Mouse (Mus musculus) lung, adult 18-20 months (tissue): Measurements from ENCODE around the gene Reep6.
A peak's percentile ranks its signal among the peaks of the same experiment; 100 is the strongest.

ENCODE experiments used
- DNase-seq, 2 experiments: peaks; one replicate each; pipeline ENCODE4 v3.0.0; 2022; ENCODE audit warnings: mixed read lengths in 2 of 2

The Reep6 gene

GRCm38 (mm10) chr10:80329273-80330081 is at the start of gene Reep6, which contains the start of gene Pcsk4:
Gene Reep6 (plus strand): TSS chr10:80329953.
Gene Pcsk4 (minus strand): TSS chr10:80329498.
- peak; percentile 98 to 99 for DNase-seq

DNA sequence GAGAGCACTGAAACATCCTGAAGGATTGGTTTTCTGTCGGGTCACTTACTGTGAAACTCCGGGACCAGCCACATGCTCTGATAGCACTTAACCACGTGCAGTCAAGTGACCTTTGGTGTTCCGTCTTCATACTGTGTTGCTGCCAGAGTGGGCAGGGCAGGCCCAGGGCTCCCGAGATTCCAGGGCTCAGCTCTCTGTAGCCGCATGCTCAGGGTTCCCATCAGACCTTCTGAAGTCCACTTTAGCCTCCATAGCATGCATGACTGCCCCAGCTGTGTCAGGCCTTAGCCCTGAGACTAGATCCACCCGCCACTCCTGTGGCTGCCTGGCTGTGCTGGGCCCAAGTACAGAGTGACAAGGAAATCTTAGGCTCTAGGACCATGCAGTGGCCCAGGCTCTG is 48.4 kb upstream of the Reep6 start:
- DNase-seq, result peak; percentile 59 to 75

GRCm38 (mm10) chr10:80281921-80282371 is 47.8 kb upstream of the Reep6 start:
- DNase-seq, result peak; percentile 79 to 88

DNA sequence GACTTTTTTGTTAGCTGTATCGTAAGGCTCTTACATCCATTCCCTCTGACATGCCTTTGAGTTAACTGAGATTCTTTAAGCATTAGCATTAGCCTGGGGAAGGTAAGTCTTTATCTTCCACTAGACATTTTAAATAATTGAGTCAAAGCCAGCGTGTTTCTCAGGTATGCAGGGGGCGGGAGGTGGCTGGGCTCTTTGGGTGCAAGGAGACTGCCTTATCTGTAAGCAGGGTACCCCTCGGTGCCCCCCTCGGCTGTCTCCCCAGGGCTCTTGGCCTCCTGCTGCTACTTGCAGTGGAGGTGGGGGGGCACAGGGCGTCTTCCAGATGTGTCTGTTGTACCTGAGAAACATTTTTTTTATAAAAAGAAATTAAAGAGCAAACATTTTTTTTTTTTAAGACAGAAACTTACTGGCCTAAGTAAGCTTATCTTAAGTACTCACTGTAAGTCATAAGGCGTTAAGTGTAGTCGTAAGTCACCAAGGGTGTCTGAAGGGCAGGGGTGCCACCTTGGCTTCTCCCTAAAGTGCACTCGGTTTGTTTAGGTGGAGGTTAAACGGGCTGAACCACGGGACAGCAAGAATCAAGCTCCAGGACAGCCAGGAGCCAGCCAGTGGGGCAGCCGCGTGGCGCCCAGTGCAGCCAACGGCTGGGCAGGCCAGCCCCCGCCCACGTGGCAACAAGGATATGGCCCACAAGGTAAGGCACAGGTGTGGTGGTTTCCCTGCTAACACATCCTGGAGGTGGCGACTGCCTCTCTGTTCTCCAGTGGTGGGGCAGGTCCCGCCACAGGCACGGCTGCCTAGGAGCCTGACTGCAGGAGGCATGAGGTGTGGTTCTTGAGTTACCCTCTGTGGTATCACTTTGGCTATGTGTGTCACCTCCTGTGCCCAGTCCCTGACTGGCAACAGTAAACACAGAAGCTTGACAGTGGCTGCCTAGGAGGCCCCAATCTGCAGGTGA is 47.0 kb upstream of the Reep6 start:
- peak; percentile 61 to 76 for DNase-seq

GRCm38 (mm10) chr10:80285222-80286070 is 44.3 kb upstream of the Reep6 start:
- DNase-seq, result no peak

DNA sequence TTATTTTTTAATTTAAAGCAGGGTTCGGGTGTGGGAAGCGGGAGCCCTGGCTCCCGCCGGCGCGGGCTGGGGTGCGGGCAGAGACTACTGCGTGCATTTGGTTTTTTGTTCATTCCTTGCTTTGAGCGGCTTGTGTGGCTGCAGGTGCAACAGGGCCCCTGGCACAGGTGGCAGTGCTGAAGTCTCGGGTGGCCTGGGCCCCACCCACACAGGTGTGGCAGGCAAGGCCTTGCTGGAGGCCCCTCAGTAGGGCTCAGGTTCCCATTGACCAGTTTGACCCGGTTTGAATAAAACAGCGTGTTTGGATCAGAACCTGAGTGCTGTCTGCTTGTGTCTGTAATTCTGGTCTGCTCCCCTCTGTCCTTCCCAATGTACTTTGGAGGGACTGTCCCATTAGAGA is 41.7 kb upstream of the Reep6 start:
- no peak for DNase-seq

- DNase-seq, result no peak
These were observed 41.1 kb upstream of the Reep6 start for GRCm38 (mm10) chr10:80288657-80289056.

- peak; percentile 94 to 96 for DNase-seq
These were observed 37.3 kb upstream of the Reep6 start, which contains the start of gene Rps15 for GRCm38 (mm10) chr10:80292251-80293146. Gene Rps15 (plus strand): TSS chr10:80292453.

DNA sequence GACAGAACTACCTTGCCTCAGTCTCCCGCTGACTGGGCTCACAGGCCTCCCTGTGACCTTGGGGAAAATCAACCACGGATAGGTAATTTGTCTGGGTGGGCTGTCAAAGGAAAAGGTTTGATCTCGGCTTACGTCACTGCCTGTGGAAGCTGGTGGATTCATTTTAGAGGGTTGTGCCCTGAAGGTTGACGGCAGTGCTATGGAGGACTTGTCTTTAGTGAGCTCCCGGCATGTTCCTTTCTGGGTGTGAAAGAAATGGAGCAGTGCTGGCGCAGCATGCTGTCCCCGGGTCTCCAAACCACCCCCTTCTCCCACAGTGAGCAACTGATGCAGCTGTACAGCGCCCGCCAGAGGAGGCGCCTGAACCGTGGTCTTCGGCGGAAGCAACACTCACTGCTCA is 36.4 kb upstream of the Reep6 start:
- no peak for DNase-seq

DNA sequence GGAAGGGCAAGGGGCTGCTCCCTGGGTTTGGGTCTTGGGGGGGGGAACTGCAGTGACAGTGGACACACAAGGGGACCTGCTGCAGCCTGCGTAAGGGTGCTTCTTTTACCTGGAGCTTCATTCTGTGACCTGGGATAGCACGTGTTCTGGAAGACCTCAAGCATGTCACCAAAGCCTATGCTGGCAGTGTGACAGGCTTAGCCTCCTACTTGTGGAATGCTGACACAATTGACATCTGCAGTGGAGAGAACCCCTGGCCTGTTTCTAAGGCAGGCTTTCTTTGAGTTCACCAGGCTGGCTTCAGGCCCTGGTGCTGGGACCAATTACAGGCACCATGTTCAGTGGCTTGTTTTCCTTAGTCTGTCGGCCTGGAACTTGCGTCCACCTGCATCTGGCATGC is 35.4 kb upstream of the Reep6 start:
- no peak for DNase-seq

DNA sequence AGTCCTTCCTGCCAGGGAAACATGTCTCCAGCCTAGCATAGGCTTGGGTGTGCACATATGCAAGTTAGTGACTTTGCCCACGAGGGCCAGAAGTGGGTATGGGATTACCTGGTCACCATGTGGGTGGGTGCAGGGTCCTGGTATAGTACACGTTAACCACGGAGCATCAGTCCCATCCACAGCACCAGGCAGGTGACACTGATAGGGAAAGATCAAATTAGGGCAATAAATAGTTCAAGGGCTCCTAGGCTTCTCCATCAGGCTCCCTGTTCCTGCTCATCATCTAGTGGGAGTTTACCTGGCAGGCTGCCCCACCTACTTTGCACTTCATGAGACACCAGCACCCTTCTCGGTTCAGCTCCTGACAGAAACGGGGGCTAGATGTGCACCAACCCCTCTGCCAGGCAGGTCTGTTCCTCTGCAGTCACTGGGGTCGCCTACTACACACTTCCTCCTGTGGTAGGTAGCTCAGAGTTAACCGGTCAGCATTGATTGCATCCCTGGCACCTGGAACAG is 34.9 kb upstream of the Reep6 start:
- DNase-seq, result no peak

- DNase-seq, result peak; percentile 69 to 71
These were observed 33.9 kb upstream of the Reep6 start, which contains the start of gene Apc2 for GRCm38 (mm10) chr10:80295618-80296425. Gene Apc2 (plus strand): TSS chr10:80295977.

- DNase-seq, result no peak
These were observed 32.9 kb upstream of the Reep6 start for GRCm38 (mm10) chr10:80296824-80297223.

DNA sequence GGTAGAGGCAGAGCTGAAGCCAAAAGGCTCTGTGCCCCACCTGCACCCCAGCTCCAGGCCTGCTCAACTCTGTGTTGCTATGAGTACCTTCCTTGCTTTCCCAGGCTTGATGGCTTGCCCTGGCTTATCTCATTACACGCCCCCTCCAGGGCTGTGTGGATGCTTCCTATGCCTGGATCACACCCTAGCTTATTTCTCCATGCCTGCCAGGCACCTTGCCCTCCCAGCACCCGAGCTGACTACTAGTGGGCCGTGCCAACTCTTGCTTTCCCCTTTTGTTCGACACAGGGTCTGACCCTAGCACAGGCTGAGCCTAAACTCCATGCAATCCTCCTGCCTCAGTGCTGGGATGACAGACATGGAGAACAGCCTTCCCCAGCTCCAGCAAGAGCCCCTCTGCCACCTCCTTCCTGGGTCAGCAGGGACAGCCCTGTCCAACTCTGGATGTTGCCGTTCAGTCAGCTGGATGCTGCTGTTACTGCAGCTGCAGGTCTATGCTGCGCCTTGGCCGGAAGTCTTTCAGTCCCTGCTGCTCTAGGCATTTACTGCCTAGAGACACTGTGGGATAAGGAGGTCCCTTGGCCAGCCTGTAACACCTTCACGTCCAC is 32.1 kb upstream of the Reep6 start:
- DNase-seq, result no peak

DNA sequence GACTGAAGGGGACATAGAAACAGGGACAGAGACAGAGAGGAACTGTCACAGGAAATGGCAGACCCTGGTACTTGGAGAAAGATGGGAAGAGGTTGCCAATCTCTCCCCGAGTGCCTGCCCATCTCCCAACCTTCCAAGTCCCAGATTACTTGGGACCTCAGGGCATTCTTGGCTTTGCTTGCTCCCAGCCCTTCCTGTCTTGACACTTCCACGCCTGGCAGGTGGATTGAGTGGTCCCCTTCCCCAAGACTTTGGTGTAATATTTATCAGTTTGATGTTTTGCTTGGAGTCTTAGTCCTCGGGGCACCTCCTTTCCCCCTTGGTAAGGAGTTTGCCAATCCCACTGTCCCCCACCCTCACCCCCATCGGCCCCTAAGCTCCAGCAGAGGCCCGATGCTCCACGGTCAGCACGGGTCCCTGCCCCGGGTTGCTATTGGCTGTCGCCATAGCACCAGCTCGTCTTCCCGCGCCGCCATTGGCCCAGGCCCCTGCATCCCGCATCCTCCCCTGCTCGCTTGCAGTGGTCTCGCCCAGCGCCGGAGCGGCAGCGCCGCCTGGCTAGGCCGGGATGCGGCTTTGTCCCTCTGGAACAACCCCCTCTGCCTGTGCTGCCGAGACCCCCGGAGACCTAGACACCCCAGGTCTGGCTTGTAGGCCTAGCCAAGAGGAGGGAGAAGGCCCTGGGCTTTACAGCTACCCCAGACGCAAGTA is 31.0 kb upstream of the Reep6 start:
- DNase-seq, result no peak

GRCm38 (mm10) chr10:80299301-80299700 is 30.5 kb upstream of the Reep6 start:
- no peak for DNase-seq

DNA sequence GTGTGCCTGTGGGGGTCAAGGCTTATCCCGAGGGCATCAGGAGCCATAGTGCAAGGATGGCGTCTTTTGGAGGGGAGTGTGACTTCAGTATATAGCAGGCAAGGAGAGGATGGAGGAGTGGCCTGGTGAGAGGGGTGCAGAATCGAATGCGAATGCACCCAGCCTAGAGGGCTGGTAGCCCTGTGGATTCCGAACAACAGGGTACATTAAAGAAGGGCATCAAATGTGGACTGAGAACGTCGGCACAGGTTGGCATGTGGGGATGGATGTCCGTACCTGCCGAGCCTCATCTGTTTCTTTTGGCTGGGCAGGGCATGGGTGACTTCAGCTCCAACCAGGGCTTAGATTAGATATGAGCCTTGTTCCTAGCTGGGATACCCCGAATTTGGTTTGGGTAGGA is 29.9 kb upstream of the Reep6 start:
- DNase-seq, result no peak

DNA sequence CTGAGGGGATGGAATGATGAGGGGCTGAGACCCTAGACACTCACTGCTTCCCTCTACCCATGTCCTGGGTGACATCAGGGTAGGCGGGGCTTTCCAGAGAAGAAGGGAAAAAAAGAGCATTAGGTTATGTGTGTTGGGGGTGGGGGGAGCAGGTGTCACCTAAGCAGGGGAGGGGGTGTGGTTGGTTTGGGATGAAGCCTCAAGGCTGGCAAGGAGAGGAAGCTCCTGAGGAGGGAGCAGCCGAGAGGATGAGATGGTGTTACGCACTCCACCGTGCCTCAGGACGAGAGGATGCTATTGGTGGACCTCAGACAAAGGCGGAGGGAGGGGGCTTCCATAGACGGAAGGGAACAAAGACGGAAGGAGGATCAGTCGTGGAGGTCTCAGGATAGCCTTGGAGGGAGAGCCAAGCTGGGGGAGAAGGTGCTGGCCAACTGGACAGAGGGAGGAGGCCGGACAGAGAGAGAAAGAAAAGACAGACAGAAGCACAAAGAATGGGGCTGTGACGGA is 29.0 kb upstream of the Reep6 start:
- DNase-seq, result no peak
